Mouse (Mus musculus) bone marrow macrophage, adult 2 months (primary cell): ENCODE data around the gene Gm20896. TPM values are rescaled to one million over a fixed set of nuclear protein-coding genes. Genes with fewer than 3 reads are reported as not detected.
"Not testable (repeated sequence)": the region's sequence is repeated elsewhere in the genome, so short reads cannot be mapped to it uniquely, and the experiment has no call there.

Experiments used
- H3K27ac ChIP-seq: 2 replicates; pipeline ENCODE4 v1.5.1; 2012; ENCODE audit warnings: low read depth, low read length; ENCODE audit not compliant: insufficient read depth
- H3K4me1 ChIP-seq: 2 replicates; pipeline ENCODE4 v1.6.1; 2012; ENCODE audit warnings: low read length; ENCODE audit not compliant: control insufficient read depth, insufficient read depth
- H3K4me3 ChIP-seq: 2 replicates; pipeline ENCODE4 v1.5.1; 2012; ENCODE audit warnings: mild to moderate bottlenecking, low read length, moderate library complexity; ENCODE audit not compliant: insufficient read depth
- polyA plus RNA-seq: library from polyadenylated mRNA; stranded (reverse); fragments of >200 nt; gene quantifications from 2 replicates; pipeline ENCODE4 v1.2.4, GENCODE M21; 2012; ENCODE audit not compliant: missing spikeins, insufficient read depth, insufficient read length

Gene Gm20896
- polyA plus RNA-seq: not detected in 2 replicates

DNA sequence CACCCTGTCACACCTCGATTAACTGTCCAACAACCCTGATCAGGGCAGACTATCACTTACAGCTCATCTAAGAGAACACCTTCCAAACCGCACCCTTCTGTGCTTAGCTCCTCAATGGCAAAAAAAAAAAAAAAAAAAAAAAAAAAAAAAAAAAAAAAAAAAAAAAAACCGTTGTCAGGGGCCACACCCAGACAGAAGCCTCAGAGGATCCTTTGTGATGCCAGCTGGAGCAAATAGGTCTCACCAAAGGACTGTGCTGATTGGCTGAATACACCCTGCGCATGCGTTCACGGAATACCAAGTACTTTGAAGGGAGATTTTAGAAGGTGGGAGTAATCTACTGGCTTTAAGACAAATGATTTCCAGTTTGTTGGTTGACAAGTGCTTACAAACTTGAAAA lies at the start of gene Gm20896:
Gene Gm20896, minus strand, starts transcription at position 101 of the 400 bp plus-strand sequence.
- not testable (repeated sequence) for H3K4me1 ChIP-seq, H3K4me3 ChIP-seq, H3K27ac ChIP-seq
